Mouse (Mus musculus) stomach, embryonic 15.5 days (tissue): Measurements from ENCODE around the gene Hist1h4a. TPM values are rescaled to one million over a fixed set of nuclear protein-coding genes. Genes with fewer than 3 reads are reported as not detected.
"Not testable (repeated sequence)": the region's sequence is repeated elsewhere in the genome, so short reads cannot be mapped to it uniquely, and the experiment has no call there.

Source experiments
- ATAC-seq: fragments of 200-750 bp; cut with Nextera tagmentation; 2 replicates; pipeline ENCODE4 v1.8.0; 2017; ENCODE audit warnings: low read depth, moderate number of reproducible peaks, moderate TSS enrichment; ENCODE audit not compliant: insufficient read depth, low FRiP score
- H3K27ac ChIP-seq: fragments of 300-500 bp; sonication (generic); 2 replicates; pipeline ENCODE4 v1.5.1; 2015; ENCODE audit warnings: mild to moderate bottlenecking, inconsistent platforms
- H3K27me3 ChIP-seq: fragments of 300-500 bp; sonication (generic); replicated peaks from 2 replicates; pipeline ENCODE4 v1.6.1; 2015; ENCODE audit warnings: inconsistent platforms
- H3K36me3 ChIP-seq: fragments of 300-500 bp; sonication (generic); 2 replicates; pipeline ENCODE4 v1.6.1; 2015; ENCODE audit warnings: inconsistent platforms
- H3K4me1 ChIP-seq: fragments of 300-500 bp; sonication (generic); 2 replicates; pipeline ENCODE4 v1.6.1; 2015; ENCODE audit warnings: inconsistent platforms
- H3K4me2 ChIP-seq: fragments of 300-500 bp; sonication (generic); 2 replicates; pipeline ENCODE4 v1.6.1; 2015; ENCODE audit warnings: mild to moderate bottlenecking, inconsistent platforms
- H3K4me3 ChIP-seq: fragments of 300-500 bp; sonication (generic); replicated peaks from 2 replicates; pipeline ENCODE4 v1.5.1; 2015; ENCODE audit warnings: inconsistent platforms
- H3K9ac ChIP-seq: fragments of 300-500 bp; sonication (generic); 2 replicates; pipeline ENCODE4 v1.6.1; 2015; ENCODE audit warnings: inconsistent platforms
- H3K9me3 ChIP-seq: fragments of 300-500 bp; sonication (generic); 2 replicates; pipeline ENCODE4 v1.6.1; 2016; ENCODE audit warnings: inconsistent platforms
- WGBS: fragments of 180-500 bp; shearing (Covaris S2); methylation state at CpG from one replicate; pipeline ENCODE4 v1.1.7; 2015; 5-methylcytosine and 5-hydroxymethylcytosine counted together
- polyA plus RNA-seq: library from polyadenylated mRNA; unstranded; fragments of >200 nt; fragmentation: Nextera tagmentation; extraction: Ambion mirVana; gene quantifications from 2 replicates; pipeline ENCODE4 v1.2.1, GENCODE M21; 2015

Gene Hist1h4a
- polyA plus RNA-seq, 1 experiment from 2014 or later = 0.42 TPM

GRCm38 (mm10) chr13:23765172-23765513 lies 4.1 kb upstream of the Hist1h4a start:
- WGBS = 60% methylated on average over 1 of the region's 1 CpGs
- Histone ChIP-seq H3K4me3 (no peak overlapping the region), H3K4me2 (no peak overlapping the region), H3K27me3 (no peaks in the 10 kb centered on the region), H3K9me3 (no peaks in the 10 kb centered on the region), H3K4me1 (peaks cover 12% of the 10 kb centered on the region), H3K27ac (no peak overlapping the region), H3K36me3 (no peaks in the 10 kb centered on the region), H3K9ac (no peak overlapping the region)
- no peak for ATAC-seq

GRCm38 (mm10) chr13:23764324-23765171 lies 3.5 kb upstream of the Hist1h4a start:
- Histone ChIP-seq H3K27me3 (no peaks in the 10 kb centered on the region), H3K4me3 (peak overlapping the region; percentile 55), H3K27ac (peak overlapping the region; percentile 92), H3K4me1 (peaks cover 15% of the 10 kb centered on the region), H3K9ac (peak overlapping the region; percentile 45), H3K4me2 (peak overlapping the region; percentile 89), H3K9me3 (no peaks in the 10 kb centered on the region), H3K36me3 (no peaks in the 10 kb centered on the region)
- 31% methylated on average over 12 of the region's 12 CpGs for WGBS
- ATAC-seq = no peak

- Histone ChIP-seq H3K36me3 (no peaks in the 10 kb centered on the region), H3K27ac (peak within 1 kb of the TSS; percentile 92), H3K4me1 (peaks cover 15% of the 10 kb centered on the region), H3K4me2 (peak within 1 kb of the TSS; percentile 89), H3K9me3 (no peaks in the 10 kb centered on the region), H3K27me3 (no peaks in the 10 kb centered on the region), H3K4me3 (peak within 1 kb of the TSS; percentile 55), H3K9ac (peak within 1 kb of the TSS; percentile 45)
- ATAC-seq = peak; percentile 74
- WGBS = 2% methylated on average over 34 of the region's 34 CpGs
These were observed 2.7 kb upstream of the Hist1h4a start, which contains the start of gene Hist1h1a for GRCm38 (mm10) chr13:23763586-23764323. Gene Hist1h1a (plus strand): TSS chr13:23763666.

GRCm38 (mm10) chr13:23763242-23763585 lies 2.2 kb upstream of the Hist1h4a start:
- Histone ChIP-seq H3K9ac (peak overlapping the region; percentile 45; the same call in 1 of the 2 replicates), H3K4me3 (peak overlapping the region; percentile 55), H3K9me3 (no peaks in the 10 kb centered on the region), H3K4me1 (peaks cover 15% of the 10 kb centered on the region), H3K36me3 (no peaks in the 10 kb centered on the region), H3K27me3 (no peaks in the 10 kb centered on the region), H3K4me2 (peak overlapping the region; percentile 89), H3K27ac (peak overlapping the region; percentile 92)
- no peak for ATAC-seq
- under 1% methylated on average over 10 of the region's 10 CpGs for WGBS

- H3K27ac ChIP-seq = peak within 1 kb of the TSS; percentile 92
- peak within 1 kb of the TSS; percentile 45; the same call in 1 of the 2 replicates for H3K9ac ChIP-seq
- WGBS = under 1% methylated on average over 31 of the region's 52 CpGs
- not testable (repeated sequence) for H3K9me3 ChIP-seq, H3K27me3 ChIP-seq, H3K36me3 ChIP-seq
- peak within 1 kb of the TSS; percentile 55 for H3K4me3 ChIP-seq
- peak; percentile 68 for ATAC-seq
- peaks cover 18% of the 10 kb centered on the region for H3K4me1 ChIP-seq
- peak within 1 kb of the TSS; percentile 89 for H3K4me2 ChIP-seq
These were observed 1.1 kb upstream of the Hist1h4a start, which contains the start of gene Hist1h3a for GRCm38 (mm10) chr13:23761871-23762821. Gene Hist1h3a (minus strand): TSS chr13:23762386.

- Histone ChIP-seq H3K4me2 (peak overlapping the region; percentile 89), H3K4me1 (peaks cover 18% of the 10 kb centered on the region), H3K9ac (peak overlapping the region; percentile 45), H3K36me3 (no peaks in the 10 kb centered on the region), H3K9me3 (no peaks in the 10 kb centered on the region), H3K27ac (peak overlapping the region; percentile 92), H3K4me3 (peak overlapping the region; percentile 44), H3K27me3 (no peaks in the 10 kb centered on the region)
- no peak; the same call in 1 of the 2 replicates for ATAC-seq
- WGBS = 2% methylated on average over 26 of the region's 27 CpGs
These were observed 624 bp downstream of the Hist1h4a start for GRCm38 (mm10) chr13:23760240-23760971.

GRCm38 (mm10) chr13:23759916-23760239 lies 1.2 kb downstream of the Hist1h4a start:
- Histone ChIP-seq H3K36me3 (no peaks in the 10 kb centered on the region), H3K4me1 (peaks cover 18% of the 10 kb centered on the region), H3K4me3 (peak overlapping the region; percentile 44; the same call in 1 of the 2 replicates), H3K27ac (peak overlapping the region; percentile 92), H3K9ac (peak overlapping the region; percentile 9; the same call in 1 of the 2 replicates), H3K9me3 (no peaks in the 10 kb centered on the region), H3K27me3 (no peaks in the 10 kb centered on the region), H3K4me2 (peak overlapping the region; percentile 89)
- WGBS = 65% methylated on average over 1 of the region's 1 CpGs
- ATAC-seq = no peak

GRCm38 (mm10) chr13:23759251-23759771 lies 1.7 kb downstream of the Hist1h4a start:
- no peaks in the 10 kb centered on the region for H3K9me3 ChIP-seq
- H3K4me3 ChIP-seq = no peak overlapping the region
- H3K4me1 ChIP-seq = peaks cover 16% of the 10 kb centered on the region
- H3K36me3 ChIP-seq = no peaks in the 10 kb centered on the region
- H3K27ac ChIP-seq = peak overlapping the region; percentile 92; the same call in 1 of the 2 replicates
- no peak overlapping the region for H3K9ac ChIP-seq
- 70% methylated on average over 3 of the region's 3 CpGs for WGBS
- no peak for ATAC-seq
- no peak overlapping the region for H3K4me2 ChIP-seq
- no peaks in the 10 kb centered on the region for H3K27me3 ChIP-seq

GRCm38 (mm10) chr13:23757921-23758320 lies 3.1 kb downstream of the Hist1h4a start:
- no peak overlapping the region for H3K4me3 ChIP-seq
- no peaks in the 10 kb centered on the region for H3K27me3 ChIP-seq
- no peak for ATAC-seq
- no peak overlapping the region for H3K9ac ChIP-seq
- H3K36me3 ChIP-seq = no peaks in the 10 kb centered on the region
- no peaks in the 10 kb centered on the region for H3K9me3 ChIP-seq
- H3K27ac ChIP-seq = peak overlapping the region; percentile 31; the same call in 1 of the 2 replicates
- 43% methylated on average over 3 of the region's 3 CpGs for WGBS
- peaks cover 9% of the 10 kb centered on the region; the same call in 1 of the 2 replicates for H3K4me1 ChIP-seq
- H3K4me2 ChIP-seq = peak overlapping the region; percentile 62; the same call in 1 of the 2 replicates

GRCm38 (mm10) chr13:23757211-23757773 lies 3.7 kb downstream of the Hist1h4a start:
- Histone ChIP-seq H3K4me2 (peak overlapping the region; percentile 62), H3K4me1 (peaks cover 9% of the 10 kb centered on the region; the same call in 1 of the 2 replicates), H3K36me3 (no peaks in the 10 kb centered on the region), H3K27me3 (no peaks in the 10 kb centered on the region), H3K9ac (0 out of 2 replicates have a peak overlapping the region, but pooled peaks have one; percentile 29), H3K4me3 (peak overlapping the region; percentile 42), H3K27ac (peak overlapping the region; percentile 88), H3K9me3 (no peaks in the 10 kb centered on the region)
- no peak for ATAC-seq
- 1% methylated on average over 22 of the region's 23 CpGs for WGBS
